Mouse (Mus musculus) ES-E14 (cell line): ENCODE measurements at regions not wholly inside any gene's neighbourhood (a gene's known extent, or its start where the extent isn't known, plus 50 kb on each side); places are given as distances from the start of the nearest gene placed in this dataset.

Source experiments
- CHD2 ChIP-seq: IDR thresholded peaks from 2 replicates; pipeline ENCODE4 v1.6.1; 2014; ENCODE audit warnings: mild to moderate bottlenecking, low read depth, low read length, inconsistent platforms
- HCFC1 ChIP-seq: IDR thresholded peaks from 2 replicates; pipeline ENCODE4 v1.6.1; 2012; ENCODE audit warnings: low read length, inconsistent platforms, borderline replicate concordance; ENCODE audit not compliant: insufficient read depth
- MAFK ChIP-seq: IDR thresholded peaks from 2 replicates; pipeline ENCODE4 v1.6.1; 2014; ENCODE audit warnings: mild to moderate bottlenecking, low read depth, low read length, inconsistent platforms; ENCODE audit not compliant: insufficient read depth
- ZC3H11A ChIP-seq: IDR thresholded peaks from 2 replicates; pipeline ENCODE4 v1.6.1; 2012; ENCODE audit warnings: low read depth, mild to moderate bottlenecking, inconsistent platforms, low read length, borderline replicate concordance
- ZNF384 ChIP-seq: IDR thresholded peaks from 2 replicates; pipeline ENCODE4 v1.6.1; 2012; ENCODE audit warnings: low read depth, low read length, inconsistent platforms

DNA sequence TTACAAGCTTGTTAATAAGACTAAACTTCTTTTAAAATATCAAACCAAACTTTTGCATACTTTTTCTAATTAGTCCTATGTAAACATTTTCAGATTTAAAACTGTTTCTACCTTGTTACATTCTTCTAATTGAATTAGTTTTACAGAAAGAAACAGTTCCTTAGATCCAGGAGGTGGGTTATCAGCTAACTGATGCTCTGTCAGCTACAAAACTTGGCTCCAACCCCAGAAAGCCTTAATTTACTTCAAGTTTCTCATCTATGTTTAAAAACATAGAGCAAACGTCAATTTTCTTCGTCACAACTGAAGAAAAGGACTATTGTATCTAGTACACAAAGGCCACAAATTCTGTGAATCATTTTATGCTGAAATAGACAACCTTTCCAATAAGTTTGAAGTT is 110.4 kb upstream of the Pclo start:
- no peak for TF ChIP-seq ZC3H11A
- TF ChIP-seq ZNF384: no peak
- TF ChIP-seq MAFK: no peak
- TF ChIP-seq HCFC1: no peak
- no peak for TF ChIP-seq CHD2
